Comparison of ENCODE assay signal across 8 mouse cellular contexts in genomic region chr8:48309191-48309987, GRCm38 (mm10).
A peak's percentile ranks its signal among the peaks of the same experiment; 100 is the strongest.
DNase-seq lines count a peak whose midpoint lies in the region; ATAC-seq and TF ChIP-seq lines count a peak whose summit lies in the region.

No protein-coding gene starts in this region.

- H3K4me1 ChIP-seq in embryonic facial prominence, embryonic 14.5 days (ENCODE audit: control insufficient read depth, insufficient read depth, low read length) = peaks cover 45% of the 10 kb centered on the region
- peaks cover 7% of the 10 kb centered on the region for H3K4me1 ChIP-seq in hindbrain, embryonic 16.5 days (ENCODE audit: control insufficient read depth, insufficient read depth, low read depth, low read length)

- WGBS in embryonic facial prominence, embryonic 14.5 days = 41% methylated on average over 16 of the region's 16 CpGs
- WGBS in hindbrain, embryonic 16.5 days = 49% methylated on average over 16 of the region's 16 CpGs

- H3K36me3 ChIP-seq in embryonic facial prominence, embryonic 14.5 days (ENCODE audit: control insufficient read depth, insufficient read depth, low read length) = peaks cover 16% of the 10 kb centered on the region; the same call in 1 of the 2 replicates
- no peaks in the 10 kb centered on the region for H3K36me3 ChIP-seq in hindbrain, embryonic 16.5 days (ENCODE audit: control insufficient read depth, insufficient read depth, low read length)

- no peaks in the 10 kb centered on the region for H3K9me3 ChIP-seq in embryonic facial prominence, embryonic 14.5 days (ENCODE audit: control insufficient read depth, low read length)
- no peaks in the 10 kb centered on the region for H3K9me3 ChIP-seq in hindbrain, embryonic 16.5 days (ENCODE audit: control insufficient read depth, low read length)

- no peaks in the 10 kb centered on the region for H3K27me3 ChIP-seq in embryonic facial prominence, embryonic 14.5 days (replicated peaks; ENCODE audit: control insufficient read depth, insufficient read depth, low read length)
- no peaks in the 10 kb centered on the region for H3K27me3 ChIP-seq in hindbrain, embryonic 16.5 days (replicated peaks; ENCODE audit: control insufficient read depth, insufficient read depth, low read length)

- H3K27ac ChIP-seq in embryonic facial prominence, embryonic 14.5 days (replicated peaks; ENCODE audit: low read depth, low read length) = peak overlapping the region; percentile 78
- H3K27ac ChIP-seq in hindbrain, embryonic 16.5 days (ENCODE audit: low read depth, low read length) = no peak overlapping the region
- H3K27ac ChIP-seq in layer of hippocampus, adult 2 months = no peak overlapping the region

- no peak overlapping the region for H3K9ac ChIP-seq in embryonic facial prominence, embryonic 14.5 days (ENCODE audit: low read depth, low read length)
- H3K9ac ChIP-seq in hindbrain, embryonic 16.5 days (ENCODE audit: low read depth, low read length) = no peak overlapping the region

- DNase-seq in gastrocnemius, adult 18-20 months (ENCODE audit: low spot score) = peak; percentile 14
- DNase-seq in gastrocnemius, postnatal 4 days (ENCODE audit: low spot score in 2 of 2) = no peak
- peak; percentile 76 for DNase-seq in embryonic facial prominence, embryonic 14.5 days (ENCODE audit: low spot score)
- peak; percentile 44 for DNase-seq in neural tube, embryonic 10.5 days (ENCODE audit: extremely low spot score, low spot score)
- no peak for DNase-seq in layer of hippocampus, adult 2 months (ENCODE audit: low spot score in 2 of 2)
- DNase-seq in frontal cortex, postnatal 36 days (ENCODE audit: low spot score in 2 of 2) = no peak
- DNase-seq in cerebellum, postnatal 25 days = no peak

- no peak overlapping the region for H3K4me2 ChIP-seq in embryonic facial prominence, embryonic 14.5 days (ENCODE audit: low read depth, low read length)
- H3K4me2 ChIP-seq in hindbrain, embryonic 16.5 days (ENCODE audit: low read length) = no peak overlapping the region

- no peak for TF ChIP-seq CTCF in layer of hippocampus, adult 2 months (conservative IDR thresholded peaks at IDR 0.05)

- no peak overlapping the region for H3K4me3 ChIP-seq in embryonic facial prominence, embryonic 14.5 days (ENCODE audit: low read depth, low read length)
- no peak overlapping the region for H3K4me3 ChIP-seq in hindbrain, embryonic 16.5 days (ENCODE audit: low read length)
- no peak overlapping the region for H3K4me3 ChIP-seq in layer of hippocampus, adult 2 months

- peak; percentile 84 for ATAC-seq in embryonic facial prominence, embryonic 14.5 days (ENCODE audit: low read depth)
- ATAC-seq in hindbrain, embryonic 16.5 days = peak; percentile 21; the same call in 1 of the 2 replicates

Comparison
In these comparisons a context has a peak if more than half of its experiments do, and no peak if none do; other contexts are left out.
1. DNase-seq: peak in gastrocnemius, adult 18-20 months (single experiment), embryonic facial prominence, embryonic 14.5 days (single experiment) and neural tube, embryonic 10.5 days (single experiment); none in gastrocnemius, postnatal 4 days (0 of 2), layer of hippocampus, adult 2 months (0 of 2), frontal cortex, postnatal 36 days (0 of 2) and cerebellum, postnatal 25 days (0 of 2).